14 mouse cellular contexts compared by ENCODE assay signal in the genomic region with DNA sequence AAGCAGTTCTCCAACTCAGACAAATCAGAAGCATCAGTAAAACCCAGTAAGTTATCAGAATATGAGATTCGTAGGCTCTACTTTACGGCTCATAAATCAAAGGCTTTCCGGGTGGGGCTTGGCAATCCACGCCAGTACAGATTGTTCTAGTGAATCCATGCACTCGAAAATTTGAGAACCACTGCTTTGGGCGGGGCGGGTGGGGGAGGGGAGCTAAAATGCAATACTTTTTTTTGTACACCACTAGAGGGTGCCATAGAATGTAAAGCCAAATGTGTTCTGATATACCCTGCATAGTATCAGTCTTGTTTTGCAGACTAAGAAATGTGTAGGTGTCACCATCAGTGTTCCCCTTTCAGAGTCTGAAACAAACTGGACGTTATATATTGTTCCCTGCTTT. TPM values are rescaled to one million over a fixed set of nuclear protein-coding genes. Genes with fewer than 3 reads are reported as not detected.
DNase-seq lines count a peak whose midpoint lies in the region; ATAC-seq and TF ChIP-seq lines count a peak whose summit lies in the region.
"Had no signal": no experiment of that assay in that cellular context is flagged by ENCODE, and none has a peak within 500 bp of the region (broad histone marks: within the 10 kb centered on the region; RNA-seq: fewer than 3 reads in every experiment).

No protein-coding gene starts in this region.

- peak; percentile 16 for DNase-seq in hindbrain, embryonic 11.5 days (ENCODE audit: low spot score)
- peak; percentile 36 for DNase-seq in 3T3-L1 (ENCODE audit: low read depth, low spot score)
- DNase-seq in CD4-positive helper T cell, adult 2 months (ENCODE audit: low read depth, low spot score), result peak; percentile 9
- DNase-seq in lung, embryonic 14.5 days, result no peak
- DNase-seq in yolk sac, embryonic 10.5 days (ENCODE audit: low spot score), result no peak
- no peak for DNase-seq in thymus, postnatal 10 days (ENCODE audit: low spot score in 2 of 2)
- DNase-seq: layer of hippocampus, adult 9-11 months had no signal

- no peaks in the 10 kb centered on the region for H3K27me3 ChIP-seq in hindbrain, embryonic 11.5 days (ENCODE audit: control insufficient read depth, insufficient read depth, low read length)
- H3K27me3 ChIP-seq in hindbrain, embryonic 16.5 days (replicated peaks; ENCODE audit: control insufficient read depth, insufficient read depth, low read length), result no peaks in the 10 kb centered on the region
- H3K27me3 ChIP-seq in lung, embryonic 14.5 days (ENCODE audit: insufficient read depth, low read length), result no peaks in the 10 kb centered on the region
- H3K27me3 ChIP-seq: forebrain, embryonic 13.5 days; heart, embryonic 12.5 days; megakaryocyte, embryonic 14.5 days; neural tube, embryonic 12.5 days had no signal

- H3K27ac ChIP-seq in hindbrain, embryonic 11.5 days (ENCODE audit: low read depth, low read length), result no peak overlapping the region
- no peak overlapping the region for H3K27ac ChIP-seq in hindbrain, embryonic 16.5 days (ENCODE audit: low read depth, low read length)
- H3K27ac ChIP-seq in lung, embryonic 14.5 days (ENCODE audit: low read depth), result no peak overlapping the region
- H3K27ac ChIP-seq: forebrain, embryonic 13.5 days; limb, embryonic 13.5 days; neural tube, embryonic 12.5 days had no signal

- no peak overlapping the region for H3K4me2 ChIP-seq in hindbrain, embryonic 11.5 days (replicated peaks; ENCODE audit: low read depth, low read length)
- no peak overlapping the region for H3K4me2 ChIP-seq in hindbrain, embryonic 16.5 days (ENCODE audit: low read length)
- H3K4me2 ChIP-seq in lung, embryonic 14.5 days, result no peak overlapping the region
- H3K4me2 ChIP-seq: forebrain, embryonic 13.5 days; heart, embryonic 12.5 days; limb, embryonic 13.5 days; neural tube, embryonic 12.5 days had no signal

- H3K9me3 ChIP-seq in hindbrain, embryonic 11.5 days (ENCODE audit: control insufficient read depth, low read length), result no peaks in the 10 kb centered on the region
- no peaks in the 10 kb centered on the region for H3K9me3 ChIP-seq in hindbrain, embryonic 16.5 days (ENCODE audit: control insufficient read depth, low read length)
- H3K9me3 ChIP-seq in lung, embryonic 14.5 days (ENCODE audit: low read depth, low read length), result no peaks in the 10 kb centered on the region
- H3K9me3 ChIP-seq: forebrain, embryonic 13.5 days; heart, embryonic 12.5 days; limb, embryonic 13.5 days; neural tube, embryonic 12.5 days had no signal

- H3K4me3 ChIP-seq in hindbrain, embryonic 11.5 days (ENCODE audit: low read depth, low read length), result no peak overlapping the region
- no peak overlapping the region for H3K4me3 ChIP-seq in hindbrain, embryonic 16.5 days (ENCODE audit: low read length)
- H3K4me3 ChIP-seq in lung, embryonic 14.5 days (ENCODE audit: low read depth, low read length), result no peak overlapping the region
- H3K4me3 ChIP-seq: forebrain, embryonic 13.5 days; heart, embryonic 12.5 days; limb, embryonic 13.5 days; megakaryocyte, embryonic 14.5 days; neural tube, embryonic 12.5 days had no signal

- H3K9ac ChIP-seq in hindbrain, embryonic 11.5 days (ENCODE audit: low read depth, low read length), result no peak overlapping the region
- H3K9ac ChIP-seq in hindbrain, embryonic 16.5 days (ENCODE audit: low read depth, low read length), result no peak overlapping the region
- H3K9ac ChIP-seq in lung, embryonic 14.5 days, result no peak overlapping the region
- H3K9ac ChIP-seq: forebrain, embryonic 13.5 days; heart, embryonic 12.5 days; limb, embryonic 13.5 days; neural tube, embryonic 12.5 days had no signal

- no peaks in the 10 kb centered on the region for H3K36me3 ChIP-seq in hindbrain, embryonic 11.5 days (ENCODE audit: control insufficient read depth, insufficient read depth, low read length)
- H3K36me3 ChIP-seq in hindbrain, embryonic 16.5 days (ENCODE audit: control insufficient read depth, insufficient read depth, low read length), result no peaks in the 10 kb centered on the region
- H3K36me3 ChIP-seq in lung, embryonic 14.5 days (ENCODE audit: insufficient read depth), result no peaks in the 10 kb centered on the region
- H3K36me3 ChIP-seq: heart, embryonic 12.5 days; limb, embryonic 13.5 days; neural tube, embryonic 12.5 days had no signal

- WGBS in hindbrain, embryonic 11.5 days, result 84% methylated on average over 8 of the region's 8 CpGs
- WGBS in hindbrain, embryonic 16.5 days, result 78% methylated on average over 8 of the region's 8 CpGs
- WGBS in lung, embryonic 14.5 days, result 76% methylated on average over 8 of the region's 8 CpGs

- no peak for ATAC-seq in hindbrain, embryonic 11.5 days (ENCODE audit: low FRiP score)
- no peak for ATAC-seq in hindbrain, embryonic 16.5 days
- no peak for ATAC-seq in lung, embryonic 14.5 days (ENCODE audit: insufficient read depth)
- ATAC-seq: forebrain, embryonic 13.5 days had no signal

- peak; percentile 14; the same call in 1 of the 2 replicates for TF ChIP-seq CTCF in lung, embryonic 14.5 days (IDR thresholded peaks at IDR 0.05; ENCODE audit: low read depth)

- no peaks in the 10 kb centered on the region for H3K4me1 ChIP-seq in hindbrain, embryonic 11.5 days (replicated peaks; ENCODE audit: control insufficient read depth, insufficient read depth, low read length)
- no peaks in the 10 kb centered on the region for H3K4me1 ChIP-seq in hindbrain, embryonic 16.5 days (ENCODE audit: control insufficient read depth, insufficient read depth, low read depth, low read length)
- no peaks in the 10 kb centered on the region for H3K4me1 ChIP-seq in lung, embryonic 14.5 days (ENCODE audit: insufficient read depth)
- H3K4me1 ChIP-seq: forebrain, embryonic 13.5 days; heart, embryonic 12.5 days; limb, embryonic 13.5 days; megakaryocyte, embryonic 14.5 days; neural tube, embryonic 12.5 days had no signal

RNA-seq across cellular contexts. Expression of a gene that starts 1.2 kb away (rescaled TPM):
- 635 and 657 TPM in 2 replicates for polyA plus RNA-seq in hindbrain, embryonic 11.5 days (2014; fragmentation: Nextera tagmentation; extraction: Ambion mirVana)
- 541 and 552 TPM in 2 replicates for polyA plus RNA-seq in hindbrain, embryonic 16.5 days (2015; fragmentation: Nextera tagmentation; extraction: Ambion mirVana)
- 572 and 614 TPM in 2 replicates for polyA plus RNA-seq in lung, embryonic 14.5 days (2014; fragmentation: Nextera tagmentation; extraction: Ambion mirVana)

RNA-seq across cellular contexts. Expression of a gene that starts 35.3 kb away (rescaled TPM):
- polyA plus RNA-seq in hindbrain, embryonic 11.5 days (2014; fragmentation: Nextera tagmentation; extraction: Ambion mirVana), result not detected in 2 replicates
- not detected in 2 replicates for polyA plus RNA-seq in hindbrain, embryonic 16.5 days (2015; fragmentation: Nextera tagmentation; extraction: Ambion mirVana)
- 0.13 TPM in 1 of 2 replicates, not detected in the other for polyA plus RNA-seq in lung, embryonic 14.5 days (2014; fragmentation: Nextera tagmentation; extraction: Ambion mirVana)
- polyA plus RNA-seq: forebrain, embryonic 13.5 days; heart, embryonic 12.5 days; testis, adult 2 months had no signal

RNA-seq across cellular contexts. Expression of a gene that starts 36.9 kb away (rescaled TPM):
- polyA plus RNA-seq in hindbrain, embryonic 11.5 days (2014; fragmentation: Nextera tagmentation; extraction: Ambion mirVana), result 11.9 and 12.3 TPM in 2 replicates
- polyA plus RNA-seq in hindbrain, embryonic 16.5 days (2015; fragmentation: Nextera tagmentation; extraction: Ambion mirVana), result 23.2 and 27.7 TPM in 2 replicates
- polyA plus RNA-seq in lung, embryonic 14.5 days (2014; fragmentation: Nextera tagmentation; extraction: Ambion mirVana), result 10.3 and 10.4 TPM in 2 replicates

Comparison
In these comparisons a context has a peak if more than half of its experiments do, and no peak if none do; other contexts are left out.
1. DNase-seq: peak in hindbrain, embryonic 11.5 days (single experiment), 3T3-L1 (single experiment) and CD4-positive helper T cell, adult 2 months (single experiment); none in lung, embryonic 14.5 days (single experiment), yolk sac, embryonic 10.5 days (single experiment) and thymus, postnatal 10 days (0 of 2).